Mouse (Mus musculus): ENCODE measurements around the gene Tex33. TPM values are rescaled to one million over a fixed set of nuclear protein-coding genes. Genes with fewer than 3 reads are reported as not detected.
"Not testable (repeated sequence)": the region's sequence is repeated elsewhere in the genome, so short reads cannot be mapped to it uniquely, and the experiment has no call there.

The Tex33 gene
- total RNA-seq, 2 experiments from 2014 or later, result not detected

DNA sequence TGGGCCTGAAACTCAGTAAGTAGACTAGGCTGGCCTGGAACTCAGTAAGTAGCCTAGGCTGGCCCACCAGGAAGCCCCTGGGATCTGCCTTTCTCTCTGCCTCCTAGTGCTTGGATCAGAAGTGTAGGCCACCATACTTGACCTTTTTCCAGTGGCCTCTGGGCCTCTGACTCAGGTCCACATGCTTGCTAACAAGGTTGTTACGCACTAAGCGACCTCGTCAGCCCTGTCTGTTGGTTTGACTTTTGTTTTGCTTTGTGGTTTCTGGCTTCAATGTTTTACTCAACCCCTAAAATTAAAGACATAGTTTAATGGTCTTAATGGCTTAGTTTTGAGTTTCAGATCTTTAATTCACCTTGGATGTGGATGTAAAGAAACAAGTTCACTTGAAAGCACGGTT lies 65.0 kb downstream of the Tex33 start:
- intact Hi-C loops (cut with DNase I), result no loop called here
- DNase-seq, result no peak

- intact Hi-C loops (cut with DNase I), result not testable (repeated sequence)
These were observed 65.7 kb downstream of the Tex33 start for GRCm38 (mm10) chr15:78329972-78330371.

DNA sequence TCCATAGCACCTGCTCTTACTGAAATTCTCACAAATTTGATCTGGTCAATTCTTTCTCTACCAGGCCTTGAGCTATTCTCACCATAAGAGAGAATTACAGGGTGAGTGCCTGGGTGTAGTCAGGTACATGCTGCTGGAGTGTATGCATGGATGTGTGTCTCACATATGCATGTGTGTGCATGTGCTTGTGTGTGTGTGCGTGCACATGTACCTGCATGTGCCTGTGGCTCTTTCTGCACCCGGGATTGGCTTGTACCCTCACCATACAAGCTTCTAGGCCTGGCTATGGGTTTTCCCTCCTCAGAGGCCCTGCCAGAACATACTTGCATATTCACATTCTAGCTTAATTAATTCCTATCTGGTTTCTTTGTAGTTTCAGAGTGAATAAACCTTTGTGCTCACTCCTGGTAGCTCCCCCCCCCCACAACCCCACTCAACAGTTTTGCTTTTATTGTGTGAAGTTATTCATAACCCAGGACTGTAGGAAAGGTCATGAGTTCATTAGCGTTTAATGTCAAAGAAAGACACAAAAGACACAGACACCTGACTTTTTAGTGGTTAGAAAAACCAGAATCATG lies 67.1 kb downstream of the Tex33 start:
- no peak for DNase-seq
- intact Hi-C loops (cut with DNase I), result no loop called here

More at GRCm38 (mm10) chr15:78329972-78330371, 65.7 kb downstream of the Tex33 start:
- not testable (repeated sequence) for DNase-seq

Small RNA genes lying within 50 kb of the gene (microRNA-seq; reads per million reads assigned to microRNA genes)
- 0 reads per million in 2 experiments for gene Mir7676-2

Other genes with a start within 250 kb of the Tex33 start
- gene Ift27, start 221.8 kb downstream of the Tex33 start, total RNA-seq (2021), result 10 to 100 TPM; 11.3 to 12.8 TPM
- gene Pvalb, start 189.5 kb downstream of the Tex33 start, total RNA-seq (2021), result under 1 TPM in 1 of 2 experiments, not detected in 1; 0.29 TPM
- gene Ncf4, start 151.1 kb downstream of the Tex33 start, total RNA-seq (2021), result 1 to 10 TPM; 2.5 to 2.9 TPM
- gene Csf2rb2, start 90.2 kb downstream of the Tex33 start, total RNA-seq (2021), result 1 to 10 TPM in 1 of 2 experiments, under 1 TPM in 1; 0.76 to 1.7 TPM
- gene Csf2rb, start 70.2 kb downstream of the Tex33 start, total RNA-seq (2021), result 1 to 10 TPM; 2.2 to 3.1 TPM
- gene Tst, start 10.0 kb upstream of the Tex33 start, total RNA-seq (2021), result 10 to 100 TPM; 11.2 to 13.7 TPM
- gene Mpst, start 10.5 kb upstream of the Tex33 start, total RNA-seq (2021), result 10 to 100 TPM; 28.1 to 31.0 TPM
- 10 to 100 TPM; 53.9 to 54.3 TPM for gene Kctd17, start 32.7 kb upstream of the Tex33 start, total RNA-seq (2021)
- gene Tmprss6, start 72.7 kb upstream of the Tex33 start, total RNA-seq (2021), result not detected
- under 1 TPM; 0.07 to 0.20 TPM for gene Il2rb, start 99.4 kb upstream of the Tex33 start, total RNA-seq (2021)
- 10 to 100 TPM; 83.9 to 98.0 TPM for gene C1qtnf6, start 135.5 kb upstream of the Tex33 start, total RNA-seq (2021)
- gene Sstr3, start 148.8 kb upstream of the Tex33 start, total RNA-seq (2021), result not detected
- gene Rac2, start 176.9 kb upstream of the Tex33 start, total RNA-seq (2021), result 10 to 100 TPM in 1 of 2 experiments, 1 to 10 TPM in 1; 3.9 to 18.7 TPM
- gene Cyth4, start 201.1 kb upstream of the Tex33 start, total RNA-seq (2021), result 1 to 10 TPM; 5.7 to 8.8 TPM

Data from heart, postnatal 14 days (tissue).